Mouse (Mus musculus) MEL (cell line): ENCODE measurements around the gene Riox1. TPM values are rescaled to one million over a fixed set of nuclear protein-coding genes. Genes with fewer than 3 reads are reported as not detected.

Experiments
- DNase-seq: peaks from one replicate; pipeline ENCODE4 v3.0.0; 2011; ENCODE audit warnings: low read depth, low spot score
- H3K27ac ChIP-seq: 2 replicates; pipeline ENCODE4 v1.5.1; 2012; ENCODE audit warnings: low read depth, mild to moderate bottlenecking, control low read depth, low read length, moderate library complexity; ENCODE audit not compliant: control insufficient read depth
- H3K27me3 ChIP-seq, 2 experiments: fragments of 150-350 bp in 1 of 2; sonication (generic) in 1 of 2; 2 replicates each; pipeline ENCODE4 v1.6.1; 2012; ENCODE audit warnings: low read length in 2 of 2, mild to moderate bottlenecking in 2 of 2, improper control_type of control experiment in 1 of 2, moderate library complexity in 1 of 2; ENCODE audit not compliant: insufficient read depth in 2 of 2, control insufficient read depth in 1 of 2
- H3K36me3 ChIP-seq, 2 experiments: 2 replicates each; pipeline ENCODE4 v1.6.1; 2012 to 2014; ENCODE audit warnings: low read length in 2 of 2, improper control_type of control experiment in 1 of 2, inconsistent platforms in 1 of 2, mild to moderate bottlenecking in 1 of 2; ENCODE audit not compliant: insufficient read depth in 2 of 2, control insufficient read depth in 1 of 2
- H3K4me1 ChIP-seq, 2 experiments: fragments of 150-350 bp in 1 of 2; sonication (generic) in 1 of 2; 2 replicates each; pipeline ENCODE4 v1.6.1; 2012; ENCODE audit warnings: low read length in 2 of 2, improper control_type of control experiment in 1 of 2, mild to moderate bottlenecking in 1 of 2; ENCODE audit not compliant: insufficient read depth in 2 of 2, control insufficient read depth in 1 of 2
- H3K4me3 ChIP-seq, 2 experiments: fragments of 150-350 bp in 1 of 2; sonication (generic) in 1 of 2; 2 replicates each; pipeline ENCODE4 v1.5.1; 2012; ENCODE audit warnings: low read depth in 2 of 2, low read length in 2 of 2, mild to moderate bottlenecking in 2 of 2, moderate library complexity in 2 of 2, control low read depth in 1 of 2, improper control_type of control experiment in 1 of 2; ENCODE audit not compliant: control insufficient read depth in 1 of 2, insufficient read depth in 1 of 2
- H3K79me2 ChIP-seq: 2 replicates; pipeline ENCODE4 v1.6.1; 2012; ENCODE audit warnings: mild to moderate bottlenecking, low read length, moderate library complexity; ENCODE audit not compliant: control insufficient read depth, poor library complexity, insufficient read depth
- H3K9ac ChIP-seq: 2 replicates; pipeline ENCODE4 v1.6.1; 2012; ENCODE audit warnings: low read depth, mild to moderate bottlenecking, control low read depth, low read length, moderate library complexity; ENCODE audit not compliant: control insufficient read depth, poor library complexity, severe bottlenecking
- H3K9me3 ChIP-seq: fragments of 150-350 bp; sonication (generic); replicated peaks from 2 replicates; pipeline ENCODE4 v1.6.1; 2012; ENCODE audit warnings: mild to moderate bottlenecking, low read length, improper control_type of control experiment, moderate library complexity; ENCODE audit not compliant: insufficient read depth
- BHLHE40 ChIP-seq: IDR thresholded peaks from 2 replicates; pipeline ENCODE4 v1.6.1; 2012; ENCODE audit warnings: low read depth, mild to moderate bottlenecking, inconsistent platforms, low read length, improper control_type of control experiment, borderline replicate concordance
- CHD1 ChIP-seq: IDR thresholded peaks from 2 replicates; pipeline ENCODE4 v1.6.1; 2012; ENCODE audit warnings: low read depth, mild to moderate bottlenecking, inconsistent platforms, low read length, improper control_type of control experiment
- CHD2 ChIP-seq: IDR thresholded peaks from 2 replicates; pipeline ENCODE4 v1.6.1; 2011; ENCODE audit warnings: low read length, improper control_type of control experiment
- ELF1 ChIP-seq: IDR thresholded peaks from 2 replicates; pipeline ENCODE4 v1.6.1; 2014; ENCODE audit warnings: low read depth, mild to moderate bottlenecking, inconsistent platforms, low read length, improper control_type of control experiment, moderate library complexity
- ETS1 ChIP-seq: IDR thresholded peaks from 2 replicates; pipeline ENCODE4 v1.6.1; 2012; ENCODE audit warnings: low read depth, mild to moderate bottlenecking, inconsistent platforms, low read length, improper control_type of control experiment, moderate library complexity
- GABPA ChIP-seq: IDR thresholded peaks from 2 replicates; pipeline ENCODE4 v1.6.1; 2012; ENCODE audit warnings: low read depth, mild to moderate bottlenecking, inconsistent platforms, low read length, improper control_type of control experiment, moderate library complexity
- HCFC1 ChIP-seq: IDR thresholded peaks from 2 replicates; pipeline ENCODE4 v1.6.1; 2012; ENCODE audit warnings: low read depth, mild to moderate bottlenecking, inconsistent platforms, low read length, improper control_type of control experiment, moderate library complexity
- JUND ChIP-seq: IDR thresholded peaks from 2 replicates; pipeline ENCODE4 v1.6.1; 2011; ENCODE audit warnings: low read depth, mild to moderate bottlenecking, improper control_type of control experiment, low read length
- KAT2A ChIP-seq: conservative IDR thresholded peaks from 2 replicates; pipeline ENCODE4 v1.6.1; 2012; ENCODE audit warnings: low read depth, low read length, improper control_type of control experiment, inconsistent platforms
- MAFK ChIP-seq: IDR thresholded peaks from 2 replicates; pipeline ENCODE4 v1.6.1; 2011; ENCODE audit warnings: low read depth, mild to moderate bottlenecking, low read length, improper control_type of control experiment, borderline replicate concordance
- MAZ ChIP-seq: IDR thresholded peaks from 2 replicates; pipeline ENCODE4 v1.6.1; 2012; ENCODE audit warnings: low read depth, mild to moderate bottlenecking, inconsistent platforms, low read length, improper control_type of control experiment
- MXI1 ChIP-seq: IDR thresholded peaks from 2 replicates; pipeline ENCODE4 v1.6.1; 2011; ENCODE audit warnings: mild to moderate bottlenecking, low read depth, low read length, improper control_type of control experiment
- MYB ChIP-seq: IDR thresholded peaks from 2 replicates; pipeline ENCODE4 v1.6.1; 2011; ENCODE audit warnings: mild to moderate bottlenecking, low read depth, low read length, improper control_type of control experiment
- MYC ChIP-seq: IDR thresholded peaks from 2 replicates; pipeline ENCODE4 v1.6.1; 2011; ENCODE audit warnings: low read depth, mild to moderate bottlenecking, low read length, improper control_type of control experiment, moderate library complexity
- NELFE ChIP-seq: IDR thresholded peaks from 2 replicates; pipeline ENCODE4 v1.6.1; 2011; ENCODE audit warnings: low read depth, low read length, improper control_type of control experiment
- NRF1 ChIP-seq: IDR thresholded peaks from 2 replicates; pipeline ENCODE4 v1.6.1; 2014; ENCODE audit warnings: low read depth, mild to moderate bottlenecking, inconsistent platforms, low read length, improper control_type of control experiment, moderate library complexity; ENCODE audit not compliant: poor library complexity, insufficient read depth, severe bottlenecking
- POLR2A ChIP-seq, 2 experiments: IDR thresholded peaks; 2 replicates each; pipeline ENCODE4 v1.6.1; 2011 to 2012; ENCODE audit warnings: low read length in 2 of 2, mild to moderate bottlenecking in 2 of 2, control low read depth in 1 of 2, improper control_type of control experiment in 1 of 2, low read depth in 1 of 2, moderate library complexity in 1 of 2; ENCODE audit not compliant: control insufficient read depth in 1 of 2, insufficient read depth in 1 of 2, poor library complexity in 1 of 2
- POLR2AphosphoS5 ChIP-seq: IDR thresholded peaks from 2 replicates; pipeline ENCODE4 v1.6.1; 2012; ENCODE audit warnings: low read depth, borderline replicate concordance, mild to moderate bottlenecking, inconsistent platforms, low read length, moderate library complexity, mixed read lengths
- SIN3A ChIP-seq: IDR thresholded peaks from 2 replicates; pipeline ENCODE4 v1.6.1; 2012; ENCODE audit warnings: low read length, improper control_type of control experiment, inconsistent platforms
- TAL1 ChIP-seq: IDR thresholded peaks from 2 replicates; pipeline ENCODE4 v1.6.1; 2012; ENCODE audit warnings: mild to moderate bottlenecking, inconsistent platforms, low read length, moderate library complexity, mixed read lengths
- TBP ChIP-seq: IDR thresholded peaks from 2 replicates; pipeline ENCODE4 v1.8.0; 2011; ENCODE audit warnings: low read depth, low read length, improper control_type of control experiment
- TCF12 ChIP-seq: IDR thresholded peaks from 2 replicates; pipeline ENCODE4 v1.6.1; 2014; ENCODE audit warnings: low read depth, mild to moderate bottlenecking, inconsistent platforms, low read length, improper control_type of control experiment, moderate library complexity
- USF1 ChIP-seq: IDR thresholded peaks from 2 replicates; pipeline ENCODE4 v1.6.1; 2014; ENCODE audit warnings: low read depth, mild to moderate bottlenecking, inconsistent platforms, low read length, improper control_type of control experiment, moderate library complexity
- USF2 ChIP-seq, 2 experiments: IDR thresholded peaks; 2 replicates each; pipeline ENCODE4 v1.6.1; 2011 to 2012; ENCODE audit warnings: improper control_type of control experiment in 2 of 2, low read length in 2 of 2, borderline replicate concordance in 1 of 2, inconsistent platforms in 1 of 2, low read depth in 1 of 2, mild to moderate bottlenecking in 1 of 2; ENCODE audit not compliant: insufficient read depth in 1 of 2
- ZKSCAN1 ChIP-seq: IDR thresholded peaks from 2 replicates; pipeline ENCODE4 v1.6.1; 2012; ENCODE audit warnings: low read depth, mild to moderate bottlenecking, inconsistent platforms, low read length, improper control_type of control experiment, moderate library complexity
- ZMIZ1 ChIP-seq: IDR thresholded peaks from 2 replicates; pipeline ENCODE4 v1.6.1; 2012; ENCODE audit warnings: low read depth, mild to moderate bottlenecking, inconsistent platforms, low read length, improper control_type of control experiment, moderate library complexity
- polyA plus RNA-seq, 2 experiments: library from polyadenylated mRNA; stranded (reverse) in 1 of 2; unstranded in 1 of 2; fragments of >175 nt in 1 of 2; fragments of >200 nt in 1 of 2; gene quantifications; 2 replicates each; pipeline versions ENCODE4 v1.2.1 to v1.2.4; 2012; ENCODE audit warnings: low replicate concordance in 2 of 2, low read depth in 1 of 2; ENCODE audit not compliant: insufficient read length in 2 of 2, insufficient read depth in 1 of 2, missing spikeins in 1 of 2
- total RNA-seq: library from RNA; depleted of rRNA; stranded (reverse); fragments of 300-350 nt; gene quantifications from 2 replicates; pipeline ENCODE4 v1.2.3, GENCODE M21; 2012

The Riox1 gene
- total and polyA plus RNA-seq, 3 experiments: 46.6 to 47.1 TPM; not detected in 1

- Histone ChIP-seq H3K9ac (peak overlapping the region; percentile 86), H3K79me2 (peaks cover 39% of the 10 kb centered on the region), H3K36me3 (peaks cover 0 to 32% of the 10 kb centered on the region in 2 experiments; a peak in 2 of 4 replicates), H3K9me3 (no peaks in the 10 kb centered on the region), H3K27ac (peak overlapping the region; percentile 82), H3K4me3 (peak overlapping the region; percentile 70 to 74), H3K27me3 (no peaks in the 10 kb centered on the region), H3K4me1 (peaks cover 2 to 26% of the 10 kb centered on the region in 2 experiments; a peak in 3 of 4 replicates)
- peak; percentile 83 for DNase-seq
- TF ChIP-seq ZMIZ1: peak; percentile 32; the same call in 1 of the 2 replicates
- no peak for TF ChIP-seq MAFK
- no peak for TF ChIP-seq ZKSCAN1
- no peak for TF ChIP-seq USF1
- TF ChIP-seq MAZ: no peak
- TF ChIP-seq TBP: no peak
- no peak for TF ChIP-seq KAT2A
- no peak for TF ChIP-seq SIN3A
- TF ChIP-seq MXI1: no peak
- TF ChIP-seq MYC: 0 out of 2 replicates have a peak, but pooled peaks have one; percentile 17
- no peak for TF ChIP-seq TAL1
- no peak for TF ChIP-seq USF2 (IDR thresholded peaks at IDR 0.05; ENCODE audit: borderline replicate concordance in 1 of 2, insufficient read depth in 1 of 2, low read depth in 1 of 2, low read length in 2 of 2)
- TF ChIP-seq NRF1: 0 out of 2 replicates have a peak, but pooled peaks have one; percentile 25
- no peak for TF ChIP-seq TCF12
- no peak for TF ChIP-seq MYB
Measured at GRCm38 (mm10) chr12:83949776-83950492, 474 bp upstream of the Riox1 start.

- Histone ChIP-seq H3K9ac (peak overlapping the region; percentile 86), H3K4me3 (peak overlapping the region; percentile 70 to 74), H3K4me1 (peaks cover 2 to 26% of the 10 kb centered on the region in 2 experiments; a peak in 3 of 4 replicates), H3K79me2 (peaks cover 44% of the 10 kb centered on the region), H3K27me3 (no peaks in the 10 kb centered on the region), H3K27ac (peak overlapping the region; percentile 82), H3K9me3 (no peaks in the 10 kb centered on the region), H3K36me3 (peaks cover 0 to 32% of the 10 kb centered on the region in 2 experiments; a peak in 2 of 4 replicates)
- peak; percentile 79 for DNase-seq
- TF ChIP-seq POLR2A (IDR thresholded peaks at IDR 0.05; ENCODE audit: control insufficient read depth in 1 of 2, insufficient read depth in 1 of 2, low read depth in 1 of 2, low read length in 2 of 2, poor library complexity in 1 of 2) (peak in 1 of 2 experiments; percentile 35; a peak in 1 of 4 replicates), USF2 (IDR thresholded peaks at IDR 0.05; ENCODE audit: borderline replicate concordance in 1 of 2, insufficient read depth in 1 of 2, low read depth in 1 of 2, low read length in 2 of 2) (no peak), CHD1 (peak; percentile 62; the same call in 1 of the 2 replicates), POLR2AphosphoS5 (no peak), CHD2 (no peak), MAFK (no peak), GABPA (no peak), ELF1 (no peak), MYC (peak; percentile 75; the same call in 1 of the 2 replicates), ETS1 (0 out of 2 replicates have a peak, but pooled peaks have one; percentile 21), TAL1 (no peak), KAT2A (no peak), USF1 (no peak), TBP (no peak), BHLHE40 (no peak), JUND (no peak), MYB (peak; percentile 74), NELFE (peak; percentile 48), HCFC1 (0 out of 2 replicates have a peak, but pooled peaks have one; percentile 35)
Measured at GRCm38 (mm10) chr12:83950840-83951701, 663 bp downstream of the Riox1 start.
